Mouse (Mus musculus) embryonic facial prominence, embryonic 14.5 days (tissue): Measurements from ENCODE around the gene Olfr986. TPM values are rescaled to one million over a fixed set of nuclear protein-coding genes. Genes with fewer than 3 reads are reported as not detected.
A peak's percentile ranks its signal among the peaks of the same experiment; 100 is the strongest.

Experiments used
- ATAC-seq: fragments of 200-750 bp; cut with Nextera tagmentation; 2 replicates; pipeline ENCODE4 v1.8.0; 2017; ENCODE audit warnings: low read depth, moderate number of reproducible peaks, moderate TSS enrichment
- DNase-seq: peaks from one replicate; pipeline ENCODE4 v3.0.0-alpha.2; 2015; ENCODE audit warnings: low spot score
- H3K27ac ChIP-seq: fragments of 300-500 bp; sonication (generic); replicated peaks from 2 replicates; pipeline ENCODE4 v1.5.1; 2014; ENCODE audit warnings: low read depth, mild to moderate bottlenecking, low read length, moderate library complexity
- H3K27me3 ChIP-seq: fragments of 300-500 bp; sonication (generic); replicated peaks from 2 replicates; pipeline ENCODE4 v1.6.1; 2014; ENCODE audit warnings: low read length; ENCODE audit not compliant: control insufficient read depth, insufficient read depth
- H3K36me3 ChIP-seq: fragments of 300-500 bp; sonication (generic); 2 replicates; pipeline ENCODE4 v1.6.1; 2014; ENCODE audit warnings: low read length, mixed read lengths; ENCODE audit not compliant: control insufficient read depth, insufficient read depth
- H3K4me1 ChIP-seq: fragments of 300-500 bp; sonication (generic); 2 replicates; pipeline ENCODE4 v1.6.1; 2014; ENCODE audit warnings: antibody characterized with exemption, low read length; ENCODE audit not compliant: control insufficient read depth, insufficient read depth
- H3K4me2 ChIP-seq: fragments of 300-500 bp; sonication (generic); 2 replicates; pipeline ENCODE4 v1.6.1; 2014; ENCODE audit warnings: low read depth, mild to moderate bottlenecking, low read length, moderate library complexity, mixed read lengths
- H3K4me3 ChIP-seq: fragments of 300-500 bp; sonication (generic); 2 replicates; pipeline ENCODE4 v1.5.1; 2014; ENCODE audit warnings: low read depth, mild to moderate bottlenecking, low read length
- H3K9ac ChIP-seq: fragments of 300-500 bp; sonication (generic); 2 replicates; pipeline ENCODE4 v1.6.1; 2014; ENCODE audit warnings: low read depth, mild to moderate bottlenecking, low read length, moderate library complexity, mixed read lengths
- H3K9me3 ChIP-seq: fragments of 300-500 bp; sonication (generic); 2 replicates; pipeline ENCODE4 v1.6.1; 2016; ENCODE audit warnings: low read length; ENCODE audit not compliant: control insufficient read depth
- WGBS: fragments of 180-500 bp; shearing (Covaris S2); extraction: QIAGEN DNeasy Blood & Tissue Kit; methylation state at CpG from one replicate; pipeline ENCODE4 v1.1.7; 2014; 5-methylcytosine and 5-hydroxymethylcytosine counted together
- polyA plus RNA-seq: library from polyadenylated mRNA; unstranded; fragments of >200 nt; fragmentation: Nextera tagmentation; extraction: Ambion mirVana; gene quantifications from 2 replicates; pipeline ENCODE4 v1.2.1, GENCODE M21; 2014

The Olfr986 gene
- polyA plus RNA-seq, 1 experiment from 2014 or later, result not detected

DNA sequence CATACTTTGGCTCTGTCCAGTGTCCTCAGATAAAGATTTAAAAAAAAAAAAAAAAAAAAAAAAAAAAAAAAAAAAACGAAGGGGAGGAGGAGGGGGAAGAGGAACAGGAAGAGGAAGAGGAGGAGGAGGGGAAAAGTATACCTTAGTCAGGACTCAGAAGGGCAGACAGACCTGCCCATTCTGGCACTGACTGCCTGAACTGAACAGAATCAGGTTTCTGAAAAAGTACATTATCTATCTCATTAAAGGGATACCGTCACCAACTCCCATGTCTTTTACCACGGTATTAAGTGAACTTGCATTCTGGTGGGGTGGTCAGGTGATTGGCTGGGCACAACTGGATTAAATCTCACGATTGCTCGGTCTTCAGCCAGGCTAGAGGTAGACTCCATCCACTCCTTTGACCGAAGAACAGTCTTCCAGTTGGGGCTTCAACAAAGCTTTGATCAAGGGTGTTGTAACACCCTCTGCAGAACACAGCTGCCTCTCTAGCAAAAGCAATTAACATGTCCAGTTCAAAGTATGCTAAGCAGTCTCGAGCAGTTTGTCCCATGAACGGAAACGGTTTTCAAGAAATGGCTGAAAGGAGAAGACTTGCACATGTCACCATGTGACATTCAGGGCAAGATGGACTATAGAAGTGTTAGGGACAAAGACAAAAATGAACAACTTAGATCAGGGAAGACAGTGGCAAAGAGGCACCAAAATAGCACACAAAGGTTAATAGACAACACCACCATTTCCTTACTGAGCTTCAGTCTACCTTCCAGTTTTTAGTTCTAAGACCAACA is 10.6 kb downstream of the Olfr986 start:
- peaks cover 4% of the 10 kb centered on the region for H3K4me1 ChIP-seq
- H3K4me2 ChIP-seq, result peak overlapping the region; percentile 78
- no peak overlapping the region for H3K27ac ChIP-seq
- no peak for DNase-seq
- H3K9ac ChIP-seq, result peak overlapping the region; percentile 86
- H3K4me3 ChIP-seq, result peak overlapping the region; percentile 73
- H3K9me3 ChIP-seq, result no peaks in the 10 kb centered on the region
- no peak for ATAC-seq
- no peaks in the 10 kb centered on the region for H3K36me3 ChIP-seq
- 95% methylated on average over 8 of the region's 9 CpGs for WGBS
- H3K27me3 ChIP-seq, result no peaks in the 10 kb centered on the region

DNA sequence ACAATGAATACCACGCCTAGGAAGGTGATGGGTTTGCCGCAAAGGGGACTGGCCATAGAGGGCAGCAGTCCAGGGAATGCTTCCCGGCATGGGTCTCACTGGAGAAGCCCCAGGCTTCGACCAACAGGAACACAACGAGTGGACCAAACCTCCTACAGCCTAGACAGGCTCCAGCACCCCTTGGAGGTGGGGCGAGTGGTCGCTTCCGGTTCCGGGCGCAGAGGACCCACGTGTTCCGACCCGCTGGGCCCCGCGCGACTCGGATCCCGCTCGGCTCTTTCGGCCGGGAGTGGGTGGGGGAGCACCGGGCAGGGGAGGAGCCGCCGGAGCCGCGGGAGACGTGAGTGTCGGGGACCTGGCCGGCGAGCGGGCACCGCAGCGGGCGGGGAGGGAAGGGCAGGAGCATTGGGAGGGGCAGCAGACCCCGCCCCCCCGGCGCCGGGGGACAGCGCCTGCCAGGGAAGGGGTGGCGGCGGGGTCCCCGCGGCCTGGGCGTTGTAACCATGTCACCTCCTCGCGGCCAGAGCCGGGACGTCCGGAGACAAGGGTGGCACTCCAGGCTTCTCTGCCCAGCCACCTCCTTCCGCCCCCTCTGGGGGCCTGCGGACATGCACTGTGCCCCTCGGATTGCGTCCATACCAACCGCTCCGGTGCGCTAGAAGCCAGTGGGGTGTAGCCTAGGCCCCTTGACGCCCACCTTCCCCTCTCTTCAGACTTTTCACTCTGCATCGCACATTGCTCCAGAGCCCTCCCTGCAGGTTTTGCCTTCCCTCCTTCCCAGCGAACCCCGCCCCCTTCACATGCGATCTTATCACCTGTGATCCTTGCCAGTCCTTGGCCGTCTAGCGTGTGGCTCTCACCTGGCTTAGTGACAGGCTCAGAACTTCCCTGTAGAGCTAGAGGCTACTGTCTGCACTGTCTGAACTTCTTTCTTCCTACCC is 11.6 kb downstream of the Olfr986 start, which contains the start of gene Zfp202:
Gene Zfp202, plus strand, starts transcription at position 219 of the 941 bp plus-strand sequence.
- Histone ChIP-seq H3K9ac (peak within 1 kb of the TSS; percentile 86), H3K9me3 (no peaks in the 10 kb centered on the region), H3K4me1 (peaks cover 4% of the 10 kb centered on the region), H3K4me3 (peak within 1 kb of the TSS; percentile 73), H3K4me2 (peak within 1 kb of the TSS; percentile 78), H3K36me3 (no peaks in the 10 kb centered on the region), H3K27me3 (no peaks in the 10 kb centered on the region), H3K27ac (peak within 1 kb of the TSS; percentile 73; the same call in 1 of the 2 replicates)
- ATAC-seq (peak; percentile 98), DNase-seq (peak; percentile 95)
- WGBS, result 1% methylated on average over 31 of the region's 63 CpGs

DNA sequence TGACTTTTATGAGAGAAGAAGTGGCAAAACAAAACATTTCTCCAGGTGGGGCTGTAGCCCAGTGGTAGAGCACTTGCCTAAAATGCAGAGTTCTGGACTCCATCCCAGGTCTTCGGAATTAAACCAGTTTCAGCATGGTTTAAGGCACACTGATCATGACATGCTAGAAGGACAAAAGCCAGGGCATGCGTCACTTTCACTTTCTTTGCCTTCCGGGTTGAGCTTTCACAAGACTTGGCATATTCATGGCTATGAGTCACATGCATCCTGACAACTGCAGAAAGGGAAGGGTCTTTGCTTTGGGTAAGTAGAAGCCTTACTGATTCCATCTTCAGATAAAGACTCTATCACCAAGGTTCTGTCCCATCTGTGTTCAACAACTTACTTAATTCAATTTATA is 15.3 kb downstream of the Olfr986 start:
- H3K9me3 ChIP-seq, result no peaks in the 10 kb centered on the region
- no peak overlapping the region for H3K4me2 ChIP-seq
- WGBS, result 85% methylated on average over 3 of the region's 3 CpGs
- no peaks in the 10 kb centered on the region for H3K27me3 ChIP-seq
- no peaks in the 10 kb centered on the region for H3K36me3 ChIP-seq
- no peak overlapping the region for H3K9ac ChIP-seq
- no peak for DNase-seq
- no peak for ATAC-seq
- peaks cover 4% of the 10 kb centered on the region for H3K4me1 ChIP-seq
- no peak overlapping the region for H3K27ac ChIP-seq
- no peak overlapping the region for H3K4me3 ChIP-seq

DNA sequence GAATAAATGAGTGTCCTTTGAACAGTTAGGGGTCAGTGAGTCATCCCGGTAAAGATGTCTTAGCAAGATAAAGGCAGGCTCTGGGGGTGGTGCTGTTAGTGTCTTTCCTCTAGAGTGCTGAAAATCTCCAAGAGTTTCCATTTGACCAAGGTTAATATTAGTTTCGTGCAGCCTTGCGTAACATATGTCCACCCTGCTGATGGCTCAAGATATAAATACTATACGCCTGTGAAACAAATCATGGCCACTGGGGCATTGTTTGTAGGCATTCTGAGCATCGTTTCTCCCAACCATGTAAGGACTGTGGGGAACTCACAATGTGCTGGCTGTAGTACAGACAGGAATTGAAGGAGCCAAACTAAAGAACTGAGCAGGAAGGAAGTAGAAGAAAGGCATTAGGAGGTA is 25.8 kb downstream of the Olfr986 start:
- Histone ChIP-seq H3K9ac (no peak overlapping the region), H3K36me3 (peaks cover 44% of the 10 kb centered on the region), H3K4me2 (no peak overlapping the region), H3K4me3 (no peak overlapping the region), H3K27ac (no peak overlapping the region), H3K27me3 (no peaks in the 10 kb centered on the region), H3K9me3 (no peaks in the 10 kb centered on the region), H3K4me1 (no peaks in the 10 kb centered on the region)
- ATAC-seq, result no peak
- no peak for DNase-seq
- 84% methylated on average over 5 of the region's 5 CpGs for WGBS

DNA sequence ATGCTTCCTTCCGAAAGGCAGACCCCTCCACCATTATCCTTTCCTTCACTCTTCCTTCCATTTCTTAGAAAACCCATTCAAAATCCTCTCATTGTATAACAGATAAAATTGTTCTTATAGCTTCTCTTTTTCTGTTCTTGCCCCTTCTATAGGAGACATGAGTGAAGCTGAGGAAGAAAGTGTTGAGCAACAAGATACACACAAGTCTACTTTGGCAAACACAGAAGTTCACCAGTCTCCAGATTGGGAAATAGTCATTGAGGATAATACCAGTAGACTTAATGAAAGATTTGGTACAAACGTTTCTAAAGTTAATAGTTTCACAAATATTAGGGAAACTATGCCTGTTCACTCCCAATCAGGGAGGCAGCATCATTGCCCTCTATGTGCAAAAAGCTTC is 30.0 kb downstream of the Olfr986 start:
- Histone ChIP-seq H3K4me1 (no peaks in the 10 kb centered on the region), H3K27me3 (no peaks in the 10 kb centered on the region), H3K4me3 (no peak overlapping the region), H3K36me3 (peaks cover 59% of the 10 kb centered on the region), H3K9ac (no peak overlapping the region), H3K4me2 (no peak overlapping the region), H3K9me3 (no peaks in the 10 kb centered on the region), H3K27ac (no peak overlapping the region)
- ATAC-seq (no peak), DNase-seq (no peak)
- WGBS, result 92% methylated on average over 2 of the region's 2 CpGs

DNA sequence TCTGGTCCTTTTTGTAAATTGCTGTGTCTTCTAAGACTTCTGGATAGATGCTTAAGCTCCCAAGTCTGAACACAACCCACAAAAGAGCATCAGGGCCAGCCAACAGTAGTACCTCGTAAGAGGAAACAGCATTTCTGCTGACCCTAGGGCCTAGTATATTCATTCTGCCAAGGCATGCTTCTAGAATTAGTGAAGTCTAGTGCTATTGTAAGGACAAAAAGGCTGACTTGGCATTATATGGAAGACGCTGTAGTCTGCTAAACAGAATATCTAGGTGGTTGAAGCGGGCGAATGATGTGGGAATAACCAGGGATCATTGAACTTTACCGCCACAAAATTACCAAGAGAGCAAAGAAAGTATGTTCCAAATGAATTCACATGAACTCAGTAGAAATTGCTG is 33.3 kb downstream of the Olfr986 start:
- DNase-seq, result no peak
- 84% methylated on average over 5 of the region's 5 CpGs for WGBS
- H3K27me3 ChIP-seq, result no peaks in the 10 kb centered on the region
- no peaks in the 10 kb centered on the region for H3K4me1 ChIP-seq
- no peaks in the 10 kb centered on the region for H3K9me3 ChIP-seq
- ATAC-seq, result no peak
- no peak overlapping the region for H3K4me2 ChIP-seq
- no peak overlapping the region for H3K27ac ChIP-seq
- peaks cover 40% of the 10 kb centered on the region for H3K36me3 ChIP-seq
- H3K4me3 ChIP-seq, result no peak overlapping the region
- H3K9ac ChIP-seq, result no peak overlapping the region

DNA sequence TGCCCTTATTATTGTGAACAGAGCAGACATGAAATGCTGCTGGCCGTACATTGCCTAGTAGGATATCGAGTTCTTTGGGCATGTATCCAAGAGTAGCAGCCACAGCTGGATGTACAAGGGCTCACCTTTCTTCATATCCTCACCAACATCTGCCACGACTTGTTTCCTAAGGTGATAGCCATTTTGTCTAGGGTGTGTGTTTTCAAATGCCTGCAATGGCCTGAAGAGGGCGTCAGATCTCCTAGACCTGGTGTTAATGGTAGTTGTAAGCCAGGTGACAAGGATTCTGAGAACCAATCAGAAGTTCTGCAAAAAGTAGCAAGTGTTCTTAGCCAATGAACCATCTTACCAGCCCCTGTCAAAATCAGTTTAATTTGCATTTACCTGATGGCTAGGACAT is 35.9 kb downstream of the Olfr986 start:
- H3K9ac ChIP-seq, result no peak overlapping the region
- no peaks in the 10 kb centered on the region for H3K4me1 ChIP-seq
- no peaks in the 10 kb centered on the region for H3K9me3 ChIP-seq
- peaks cover 14% of the 10 kb centered on the region for H3K36me3 ChIP-seq
- no peak for ATAC-seq
- H3K4me2 ChIP-seq, result no peak overlapping the region
- WGBS, result 63% methylated on average over 4 of the region's 4 CpGs
- DNase-seq, result no peak
- H3K27ac ChIP-seq, result no peak overlapping the region
- no peak overlapping the region for H3K4me3 ChIP-seq
- H3K27me3 ChIP-seq, result no peaks in the 10 kb centered on the region

DNA sequence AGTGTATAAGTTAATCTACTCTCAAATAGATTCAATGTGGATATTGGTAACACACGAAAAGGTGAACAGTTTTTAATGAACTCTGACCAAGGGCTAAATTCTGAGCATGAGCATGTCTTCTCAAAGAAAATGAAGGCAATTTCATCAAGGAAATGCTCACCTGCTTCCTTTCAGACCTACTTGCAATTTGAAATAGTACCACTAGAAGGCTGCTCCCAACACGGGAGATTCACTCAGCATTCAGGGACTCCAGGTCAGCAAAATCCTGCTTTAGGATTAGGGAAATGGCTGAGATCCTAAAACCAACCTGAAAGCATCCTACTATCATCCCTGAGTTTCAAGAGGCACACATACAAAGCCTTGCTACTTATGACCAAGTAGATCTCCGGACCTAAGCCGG is 43.6 kb downstream of the Olfr986 start:
- no peak for ATAC-seq
- 72% methylated on average over 4 of the region's 4 CpGs for WGBS
- H3K27ac ChIP-seq, result no peak overlapping the region

More for the DNA sequence above, 43.6 kb downstream of the Olfr986 start:
- Histone ChIP-seq H3K4me1 (no peaks in the 10 kb centered on the region), H3K27me3 (no peaks in the 10 kb centered on the region), H3K9ac (no peak overlapping the region), H3K4me3 (no peak overlapping the region), H3K9me3 (no peaks in the 10 kb centered on the region), H3K4me2 (no peak overlapping the region), H3K36me3 (no peaks in the 10 kb centered on the region)
- DNase-seq, result no peak
